Mouse (Mus musculus) E14TG2a.4 (cell line): ENCODE data around the gene Dvl2.

Experiments used
- CTCF ChIP-seq: conservative IDR thresholded peaks from 2 replicates; pipeline ENCODE4 v1.5.1; 2014; ENCODE audit warnings: low read length
- NANOG ChIP-seq: IDR thresholded peaks from 2 replicates; pipeline ENCODE4 v1.6.1; 2014; ENCODE audit warnings: borderline replicate concordance, low read length, mixed read lengths
- POU5F1 ChIP-seq: IDR thresholded peaks from 2 replicates; pipeline ENCODE4 v1.6.1; 2014; ENCODE audit warnings: low read length, borderline replicate concordance

DNA sequence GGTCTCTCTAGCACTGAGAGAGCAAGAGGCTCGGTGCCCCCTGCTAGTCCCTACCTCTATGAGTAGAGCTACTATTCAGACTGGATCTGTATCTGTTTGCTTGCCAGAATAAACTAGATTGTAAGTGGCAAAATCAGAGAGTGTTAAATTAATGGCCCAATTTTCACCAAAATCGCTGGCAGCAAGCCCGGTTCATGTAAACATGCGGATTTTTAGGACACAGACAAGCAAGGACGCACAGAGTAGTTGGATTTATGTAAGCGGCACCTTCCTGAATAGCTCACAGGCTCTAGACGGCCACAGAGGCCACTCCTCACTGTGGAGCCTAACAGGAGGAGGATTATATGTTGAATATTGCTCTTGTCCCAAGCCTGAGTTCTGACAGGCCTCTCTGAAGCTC is 52.8 kb downstream of the Dvl2 start:
- TF ChIP-seq CTCF (no peak), POU5F1 (no peak), NANOG (no peak)
